Mouse (Mus musculus) midbrain, embryonic 12.5 days (tissue): ENCODE results near the gene Ccdc42. TPM values are rescaled to one million over a fixed set of nuclear protein-coding genes. Genes with fewer than 3 reads are reported as not detected.
A peak's percentile ranks its signal among the peaks of the same experiment; 100 is the strongest.

Experiments used
- ATAC-seq: fragments of 200-750 bp; cut with Nextera tagmentation; 2 replicates; pipeline ENCODE4 v1.8.0; 2017; ENCODE audit warnings: low read depth, moderate TSS enrichment, moderate library complexity; ENCODE audit not compliant: low FRiP score
- H3K27ac ChIP-seq: fragments of 300-500 bp; sonication (generic); replicated peaks from 2 replicates; pipeline ENCODE4 v1.5.1; 2016; ENCODE audit warnings: mild to moderate bottlenecking
- H3K27me3 ChIP-seq: fragments of 300-500 bp; sonication (generic); 2 replicates; pipeline ENCODE4 v1.6.1; 2016; ENCODE audit warnings: mild to moderate bottlenecking
- H3K36me3 ChIP-seq: fragments of 300-500 bp; sonication (generic); 2 replicates; pipeline ENCODE4 v1.6.1; 2016
- H3K4me1 ChIP-seq: fragments of 300-500 bp; sonication (generic); 2 replicates; pipeline ENCODE4 v1.6.1; 2016
- H3K4me2 ChIP-seq: fragments of 300-500 bp; sonication (generic); replicated peaks from 2 replicates; pipeline ENCODE4 v1.6.1; 2016; ENCODE audit warnings: mild to moderate bottlenecking, moderate library complexity
- H3K4me3 ChIP-seq: fragments of 300-500 bp; sonication (generic); 2 replicates; pipeline ENCODE4 v1.5.1; 2016; ENCODE audit warnings: mild to moderate bottlenecking
- H3K9ac ChIP-seq: fragments of 300-500 bp; sonication (generic); replicated peaks from 2 replicates; pipeline ENCODE4 v1.6.1; 2016; ENCODE audit warnings: mild to moderate bottlenecking, moderate library complexity
- H3K9me3 ChIP-seq: fragments of 300-500 bp; sonication (generic); 2 replicates; pipeline ENCODE4 v1.6.1; 2016; ENCODE audit warnings: mild to moderate bottlenecking
- WGBS: fragments of 180-500 bp; shearing (Covaris S2); methylation state at CpG from one replicate; pipeline ENCODE4 v1.1.7; 2016; 5-methylcytosine and 5-hydroxymethylcytosine counted together
- polyA plus RNA-seq: library from polyadenylated mRNA; unstranded; fragments of >200 nt; fragmentation: Nextera tagmentation; extraction: Ambion mirVana; gene quantifications from 2 replicates; pipeline ENCODE4 v1.2.1, GENCODE M21; 2016

The Ccdc42 gene
- polyA plus RNA-seq, 1 experiment from 2014 or later: 0.87 TPM

GRCm38 (mm10) chr11:68622751-68623150, 35.9 kb downstream of the Ccdc42 start:
- H3K4me3 ChIP-seq: no peak overlapping the region
- no peak overlapping the region for H3K27ac ChIP-seq
- peaks cover 8% of the 10 kb centered on the region for H3K27me3 ChIP-seq
- H3K36me3 ChIP-seq: no peaks in the 10 kb centered on the region
- H3K9me3 ChIP-seq: no peaks in the 10 kb centered on the region
- ATAC-seq: no peak
- no peak overlapping the region for H3K4me2 ChIP-seq
- H3K9ac ChIP-seq: no peak overlapping the region
- H3K4me1 ChIP-seq: 0 out of 2 replicates have a peak, but pooled peaks cover 9% of the 10 kb centered on the region
- WGBS: 88% methylated on average over 9 of the region's 9 CpGs

- no peaks in the 10 kb centered on the region for H3K36me3 ChIP-seq
- H3K4me2 ChIP-seq: peak overlapping the region; percentile 56
- H3K27ac ChIP-seq: no peak overlapping the region
- no peak for ATAC-seq
- H3K4me1 ChIP-seq: 0 out of 2 replicates have a peak, but pooled peaks cover 9% of the 10 kb centered on the region
- H3K9me3 ChIP-seq: no peaks in the 10 kb centered on the region
- H3K27me3 ChIP-seq: peaks cover 8% of the 10 kb centered on the region
- peak overlapping the region; percentile 32 for H3K4me3 ChIP-seq
- no peak overlapping the region for H3K9ac ChIP-seq
- WGBS: 4% methylated on average over 14 of the region's 14 CpGs
These were observed 36.5 kb downstream of the Ccdc42 start for GRCm38 (mm10) chr11:68623225-68623870.

DNA sequence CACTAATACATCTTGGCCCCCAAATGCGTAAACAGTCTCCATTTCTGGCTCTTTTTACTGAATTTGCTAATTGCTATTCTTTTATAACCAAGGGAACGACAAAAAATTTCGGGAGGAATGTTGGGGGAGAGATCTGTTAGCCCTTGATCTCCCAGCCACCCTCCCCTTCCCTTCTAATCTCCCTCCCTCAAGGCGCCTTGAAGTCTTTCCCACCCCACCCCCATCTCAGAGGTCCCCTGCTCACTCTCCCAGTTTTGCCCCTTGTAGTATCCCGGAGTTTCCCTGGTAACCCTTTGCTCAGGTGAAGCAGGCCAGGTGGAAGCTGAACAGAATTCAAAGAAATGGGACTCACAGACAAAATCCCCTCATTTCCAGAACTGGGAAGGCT, 37.0 kb downstream of the Ccdc42 start:
- 0 out of 2 replicates have a peak, but pooled peaks cover 9% of the 10 kb centered on the region for H3K4me1 ChIP-seq
- peak overlapping the region; percentile 32 for H3K4me3 ChIP-seq
- peaks cover 8% of the 10 kb centered on the region for H3K27me3 ChIP-seq
- no peak overlapping the region for H3K9ac ChIP-seq
- H3K36me3 ChIP-seq: no peaks in the 10 kb centered on the region
- WGBS: 6% methylated on average over 5 of the region's 5 CpGs
- H3K27ac ChIP-seq: no peak overlapping the region
- peak overlapping the region; percentile 56 for H3K4me2 ChIP-seq
- H3K9me3 ChIP-seq: no peaks in the 10 kb centered on the region
- no peak for ATAC-seq

DNA sequence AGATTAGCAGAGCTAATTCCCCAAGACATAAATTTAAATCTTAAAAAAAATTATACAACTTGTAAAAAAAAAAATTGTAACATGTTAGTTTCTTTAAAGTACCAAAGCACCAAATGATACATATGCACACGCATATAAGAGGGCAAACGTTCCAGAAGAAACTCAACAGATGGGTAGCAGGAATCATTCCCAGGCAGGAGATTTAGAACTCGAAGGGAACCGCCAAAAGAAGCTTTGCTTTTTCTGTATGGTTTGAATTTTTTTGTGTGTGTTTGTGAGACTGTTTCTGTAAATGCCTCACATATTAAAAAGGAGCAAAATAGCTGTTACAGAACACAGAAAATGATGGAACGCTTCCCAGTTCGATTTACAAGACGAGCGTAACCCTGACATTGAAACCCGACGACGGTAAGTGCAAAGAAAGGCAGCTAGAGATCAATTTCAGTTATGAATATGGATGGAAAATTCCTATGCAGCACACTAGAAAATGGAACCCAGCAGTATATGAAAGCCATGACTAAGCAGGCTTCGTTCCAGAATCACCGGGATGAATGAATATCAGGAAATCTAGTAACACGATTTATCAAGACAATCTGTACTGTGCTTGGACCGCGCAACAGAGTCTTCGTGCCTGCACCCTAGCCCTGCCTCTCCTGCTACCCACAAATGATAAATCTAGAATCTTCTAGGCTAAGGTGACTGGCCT, 44.9 kb downstream of the Ccdc42 start:
- no peak for ATAC-seq
- Histone ChIP-seq H3K4me2 (no peak overlapping the region), H3K36me3 (no peaks in the 10 kb centered on the region), H3K4me3 (no peak overlapping the region), H3K27ac (no peak overlapping the region), H3K9me3 (no peaks in the 10 kb centered on the region), H3K27me3 (no peaks in the 10 kb centered on the region), H3K9ac (no peak overlapping the region), H3K4me1 (no peaks in the 10 kb centered on the region)
- 87% methylated on average over 17 of the region's 17 CpGs for WGBS

DNA sequence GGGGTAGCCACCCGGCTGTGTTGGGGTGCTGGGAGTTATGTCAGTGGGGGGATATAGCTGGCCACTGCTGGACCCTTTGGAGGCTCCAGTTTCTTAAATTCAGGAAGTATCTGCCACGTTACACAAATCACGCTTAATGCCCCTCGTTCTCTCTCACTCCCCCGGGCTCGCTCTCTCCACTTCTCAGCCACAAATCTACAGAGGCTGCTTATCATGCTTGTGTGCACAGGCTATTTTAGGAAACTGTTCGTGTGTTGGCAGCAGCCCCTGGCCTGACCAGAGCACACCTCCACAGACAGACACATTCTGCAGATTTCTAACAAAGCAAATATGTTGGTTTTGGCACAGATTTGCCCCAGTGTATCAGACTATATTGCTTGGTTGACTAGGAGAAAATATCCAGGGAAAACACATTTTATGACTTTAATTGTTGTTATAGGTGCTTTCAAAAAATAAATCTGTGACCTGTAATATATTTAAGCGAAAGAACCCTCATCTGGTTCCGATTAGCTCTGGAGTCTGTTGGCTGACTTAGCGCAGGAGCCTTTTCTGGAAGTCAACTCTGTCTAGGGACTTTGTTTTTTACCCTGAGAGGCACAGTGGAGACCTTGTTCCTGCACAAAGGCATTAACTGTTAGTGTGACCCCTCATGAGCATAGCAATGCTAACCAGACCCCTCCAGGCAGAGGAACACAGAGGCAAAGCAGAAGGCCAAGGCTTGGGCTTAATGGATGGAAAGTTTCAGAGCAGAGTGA, 51.2 kb downstream of the Ccdc42 start:
- H3K9me3 ChIP-seq: peaks cover 5% of the 10 kb centered on the region; the same call in 1 of the 2 replicates
- 0 out of 2 replicates have a peak overlapping the region, but pooled peaks have one; percentile 35 for H3K27ac ChIP-seq
- H3K4me3 ChIP-seq: no peak overlapping the region
- H3K4me1 ChIP-seq: no peaks in the 10 kb centered on the region
- no peak overlapping the region for H3K9ac ChIP-seq
- no peaks in the 10 kb centered on the region for H3K36me3 ChIP-seq
- H3K27me3 ChIP-seq: no peaks in the 10 kb centered on the region
- no peak for ATAC-seq
- H3K4me2 ChIP-seq: no peak overlapping the region
- 66% methylated on average over 10 of the region's 10 CpGs for WGBS

- H3K9ac ChIP-seq: no peak overlapping the region
- H3K4me2 ChIP-seq: no peak overlapping the region
- H3K27me3 ChIP-seq: no peaks in the 10 kb centered on the region
- H3K36me3 ChIP-seq: no peaks in the 10 kb centered on the region
- no peak overlapping the region for H3K4me3 ChIP-seq
- H3K9me3 ChIP-seq: peaks cover 5% of the 10 kb centered on the region; the same call in 1 of the 2 replicates
- no peaks in the 10 kb centered on the region for H3K4me1 ChIP-seq
- no peak overlapping the region for H3K27ac ChIP-seq
- ATAC-seq: no peak
- WGBS: 90% methylated on average over 5 of the region's 5 CpGs
These were observed 54.5 kb downstream of the Ccdc42 start for GRCm38 (mm10) chr11:68641361-68641760.

DNA sequence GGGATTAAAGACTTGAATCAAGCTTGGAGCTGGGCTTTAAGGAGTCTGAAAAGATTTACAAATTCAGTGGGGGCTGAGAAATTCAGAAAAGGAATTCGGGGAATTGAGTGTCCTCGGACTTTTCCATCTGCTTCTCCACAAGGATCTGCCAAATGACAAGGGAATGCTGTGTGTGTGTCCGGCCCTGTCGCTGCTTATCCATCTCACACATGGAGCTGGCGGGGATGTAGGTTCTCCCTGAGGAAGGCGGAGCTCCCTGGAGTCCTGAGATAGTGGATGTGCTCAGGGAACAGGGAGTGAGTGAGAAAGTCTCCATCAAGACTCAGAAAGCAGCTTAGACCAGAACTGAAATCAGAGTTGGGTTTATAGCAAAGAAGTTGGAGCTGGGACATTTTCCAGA, 58.0 kb downstream of the Ccdc42 start:
- Histone ChIP-seq H3K27me3 (no peaks in the 10 kb centered on the region), H3K9ac (no peak overlapping the region), H3K4me1 (no peaks in the 10 kb centered on the region), H3K27ac (no peak overlapping the region), H3K4me2 (no peak overlapping the region), H3K36me3 (no peaks in the 10 kb centered on the region), H3K4me3 (no peak overlapping the region), H3K9me3 (peaks cover 5% of the 10 kb centered on the region; the same call in 1 of the 2 replicates)
- ATAC-seq: no peak
- WGBS: 50% methylated on average over 6 of the region's 6 CpGs

Other genes starting within 250 kb of the Ccdc42 start
- 26.6 and 34.6 TPM in 2 replicates for gene Ntn1, start 186.2 kb upstream of the Ccdc42 start, polyA plus RNA-seq
- gene Pik3r5, start 154.9 kb upstream of the Ccdc42 start, polyA plus RNA-seq: 0.34 and 0.63 TPM in 2 replicates
- gene Pik3r6, start 84.0 kb upstream of the Ccdc42 start, polyA plus RNA-seq: 0.75 and 1.9 TPM in 2 replicates
- gene Mfsd6l, start 30.8 kb upstream of the Ccdc42 start, polyA plus RNA-seq: not detected in 2 replicates
- gene Myh10, start 104.5 kb downstream of the Ccdc42 start, polyA plus RNA-seq: 164 and 167 TPM in 2 replicates